Mouse (Mus musculus): ENCODE measurements around the gene Ecm1.
"Not testable (repeated sequence)": the region's sequence is repeated elsewhere in the genome, so short reads cannot be mapped to it uniquely, and the experiment has no call there.

The Ecm1 gene

GRCm38 (mm10) chr3:95726696-95727358, 12.5 kb downstream of the Ecm1 start:
- DNase-seq (ENCODE audit: low read depth) = no peak

GRCm38 (mm10) chr3:95725863-95726262, 13.5 kb downstream of the Ecm1 start:
- no peak for DNase-seq (ENCODE audit: low read depth)

DNA sequence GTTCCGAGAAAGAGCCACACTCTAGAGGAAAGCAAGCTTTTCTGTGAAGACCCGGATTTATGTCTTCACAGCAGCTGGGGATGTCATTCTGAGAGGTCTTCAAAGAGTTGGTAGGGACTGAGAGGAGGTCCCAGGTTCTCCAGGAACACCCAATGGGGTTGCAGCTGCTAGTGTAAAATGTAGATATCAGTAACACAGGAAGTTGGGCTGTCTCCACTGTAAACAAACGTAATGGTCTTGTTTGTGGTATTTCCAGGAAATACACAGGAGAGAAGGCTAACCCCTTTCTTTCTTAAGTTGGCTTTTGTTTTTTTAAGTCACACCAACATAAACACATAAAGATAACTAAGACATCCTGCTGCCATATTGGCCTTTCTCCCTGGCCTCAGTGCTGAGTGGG, 17.0 kb downstream of the Ecm1 start:
- DNase-seq (ENCODE audit: low read depth) = no peak

DNA sequence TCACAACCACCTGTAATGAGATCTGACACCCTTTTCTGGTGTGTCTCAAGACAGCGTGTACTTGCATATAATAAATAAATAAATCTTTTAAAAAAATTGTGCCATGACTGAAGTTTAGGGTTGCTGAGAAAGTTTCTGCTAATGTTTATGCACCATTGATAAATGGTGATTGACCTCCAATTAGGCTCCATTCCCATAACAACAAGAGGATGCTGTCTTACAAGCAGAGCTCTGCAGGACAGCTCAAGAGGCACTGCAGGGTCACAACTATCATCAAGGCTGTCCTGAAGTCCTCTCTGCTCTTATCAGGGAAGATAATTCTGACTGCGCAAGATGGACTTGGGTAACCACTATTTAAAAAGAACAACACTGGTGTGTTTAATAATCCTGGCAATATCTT, 21.2 kb downstream of the Ecm1 start:
- no peak for DNase-seq (ENCODE audit: low read depth)

DNA sequence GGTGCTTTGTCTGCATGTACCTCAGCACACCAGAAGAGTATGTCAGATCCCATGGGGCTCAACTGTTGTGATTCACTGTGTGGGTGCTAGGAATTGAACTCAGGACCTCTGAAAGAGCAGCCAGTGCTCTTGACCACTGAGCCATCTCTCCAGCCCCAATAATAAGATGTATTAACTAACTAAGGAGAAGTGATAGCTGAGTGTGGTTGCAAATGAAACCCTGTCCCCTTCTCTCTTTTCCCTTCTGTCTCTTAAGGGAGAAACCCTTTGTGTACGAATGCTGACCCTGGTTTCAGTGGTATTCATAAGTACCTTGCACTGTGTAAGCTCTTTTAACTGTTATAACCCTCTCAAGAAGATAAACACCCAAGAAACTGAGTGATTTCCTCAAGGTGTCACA, 23.3 kb downstream of the Ecm1 start:
- DNase-seq (ENCODE audit: low read depth) = no peak

DNA sequence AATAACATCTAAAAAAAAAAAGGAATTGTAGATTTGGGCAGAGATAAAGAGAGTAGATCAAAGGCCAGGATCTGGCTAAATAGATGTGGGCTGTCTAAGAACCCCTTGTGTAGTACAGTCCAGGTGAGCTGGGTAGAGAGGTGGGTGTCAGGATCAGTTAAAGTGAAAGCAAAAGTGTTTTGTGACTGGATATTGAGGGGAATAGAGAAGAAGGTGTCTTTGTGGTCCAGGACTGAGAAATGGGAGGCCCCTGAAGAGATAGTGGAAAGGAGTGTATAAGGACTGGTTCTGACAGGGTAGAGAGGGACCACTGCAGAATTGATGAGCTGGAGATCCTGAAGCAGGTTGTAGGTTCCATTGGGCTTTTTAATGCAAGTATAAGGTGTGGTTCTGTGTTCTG, 29.4 kb downstream of the Ecm1 start:
- DNase-seq (ENCODE audit: low read depth) = no peak

- DNase-seq (ENCODE audit: low read depth) = no peak
These were observed 30.3 kb downstream of the Ecm1 start for GRCm38 (mm10) chr3:95709044-95709443.

DNA sequence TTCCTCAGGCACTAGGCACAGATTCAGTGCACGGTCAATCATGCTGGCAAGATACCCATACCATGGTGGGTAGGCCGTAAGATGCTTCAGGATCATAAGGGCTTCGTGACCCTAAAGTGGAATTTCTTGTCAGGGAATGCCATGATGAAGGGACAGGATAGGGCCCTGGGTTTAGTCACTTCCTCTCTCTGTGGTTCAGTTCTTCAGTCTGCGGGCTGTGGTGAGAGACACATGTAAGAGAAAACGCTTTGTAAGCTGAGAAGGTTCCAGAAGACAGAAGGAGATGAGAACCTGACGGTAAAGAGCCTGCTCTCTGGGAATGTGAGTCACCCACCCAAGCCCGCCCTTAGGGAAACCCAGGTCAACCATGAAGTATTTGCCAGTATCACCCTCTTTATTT, 31.9 kb downstream of the Ecm1 start:
- no peak for DNase-seq (ENCODE audit: low read depth)

GRCm38 (mm10) chr3:95706273-95706672, 33.1 kb downstream of the Ecm1 start:
- no peak for DNase-seq (ENCODE audit: low read depth)

DNA sequence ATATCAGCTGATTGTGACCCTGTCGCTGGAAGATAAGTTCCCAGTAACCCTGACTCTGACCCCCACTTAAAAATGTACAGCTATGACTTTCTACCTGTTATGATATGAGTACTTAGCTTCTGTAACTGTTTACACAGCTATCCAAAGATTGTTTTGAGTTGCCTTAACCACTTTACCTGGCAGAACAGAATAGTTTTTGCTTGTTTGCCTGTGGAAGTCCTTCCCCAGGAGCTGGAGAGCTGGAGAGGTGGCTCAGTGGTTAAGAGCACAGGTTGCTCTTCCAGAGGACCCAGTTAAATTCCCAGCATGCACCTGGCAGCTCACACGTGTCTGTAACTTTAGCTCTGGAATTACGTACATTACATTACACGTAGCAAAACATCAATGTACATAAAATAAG, 34.8 kb downstream of the Ecm1 start:
- no peak for DNase-seq (ENCODE audit: low read depth)

DNA sequence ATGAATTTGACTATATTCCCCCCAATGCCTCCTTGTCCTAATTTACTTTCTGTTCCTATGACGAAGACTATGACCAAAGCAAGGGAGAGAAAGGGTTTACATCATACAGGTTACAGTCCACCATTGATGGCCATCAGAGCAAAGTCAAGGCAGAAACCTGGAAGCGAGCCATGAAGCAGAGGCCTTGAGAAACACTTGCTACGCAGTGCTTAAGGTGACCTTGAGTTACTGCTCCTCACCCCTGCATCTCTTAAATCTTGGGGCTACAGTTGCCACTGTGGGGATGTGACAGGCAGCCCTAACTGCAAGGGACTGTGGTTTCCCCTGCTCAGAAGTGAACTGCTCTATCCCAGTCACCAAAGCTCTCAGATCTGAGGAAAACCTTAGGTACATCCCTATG, 36.1 kb downstream of the Ecm1 start:
- DNase-seq (ENCODE audit: low read depth) = no peak

DNA sequence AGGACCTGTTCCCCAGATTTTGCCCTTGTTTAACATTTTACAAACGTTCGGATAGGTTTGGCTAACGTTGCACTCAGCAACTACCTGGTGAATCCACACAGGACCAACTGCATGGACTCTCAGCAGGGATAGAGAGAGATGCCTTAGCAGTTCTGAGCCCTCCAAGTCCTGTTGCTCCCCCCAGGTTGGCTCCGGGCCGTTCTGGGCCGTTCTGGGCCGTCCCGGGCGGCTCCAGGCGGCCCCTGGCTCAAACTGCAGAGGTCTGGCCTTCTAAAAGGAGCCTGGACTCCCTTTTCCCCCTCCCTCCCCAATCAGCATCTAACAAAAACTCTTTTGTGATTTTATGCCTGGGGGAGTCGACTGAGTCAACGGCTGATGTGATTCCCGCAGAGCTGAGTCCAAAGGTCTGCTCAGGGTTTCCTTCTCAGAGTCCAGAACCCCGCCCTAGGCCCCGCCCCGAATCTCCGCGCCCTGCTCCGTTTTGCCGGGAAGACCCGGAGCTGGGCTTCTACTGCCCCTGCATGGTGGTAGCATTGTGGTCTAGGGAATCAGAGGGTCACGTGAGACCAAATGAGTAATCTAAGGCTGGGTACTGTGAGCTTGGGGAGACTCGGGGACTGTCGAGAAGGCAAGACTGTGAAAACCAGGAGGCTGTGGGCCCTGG, 37.4 kb downstream of the Ecm1 start:
- DNase-seq (ENCODE audit: low read depth) = no peak

- DNase-seq (ENCODE audit: low read depth) = no peak
These were observed 38.3 kb downstream of the Ecm1 start for GRCm38 (mm10) chr3:95701085-95701484.

- DNase-seq (ENCODE audit: low read depth) = no peak
These were observed 39.1 kb downstream of the Ecm1 start for GRCm38 (mm10) chr3:95700233-95700681.

DNA sequence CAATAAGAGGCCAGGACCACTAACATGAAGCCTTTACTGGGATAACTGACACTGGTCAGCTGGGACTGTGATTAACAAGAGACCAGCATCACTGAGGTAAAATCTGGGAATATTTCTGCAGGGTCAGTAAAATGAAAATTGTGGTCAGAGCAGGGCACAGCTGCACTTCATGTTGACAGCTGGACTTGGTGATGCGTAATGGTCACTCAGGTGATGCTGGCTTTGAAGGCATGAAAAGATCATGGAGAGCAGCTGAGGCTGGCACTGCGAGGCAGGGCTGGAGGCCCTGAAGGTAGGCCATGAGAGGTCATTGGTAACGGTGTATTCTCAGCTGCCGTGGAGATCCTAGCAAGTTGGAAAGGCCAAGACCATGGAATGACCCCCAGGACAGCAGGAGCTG, 41.1 kb downstream of the Ecm1 start:
- no peak for DNase-seq (ENCODE audit: low read depth)

GRCm38 (mm10) chr3:95696360-95696759, 43.0 kb downstream of the Ecm1 start:
- no peak for DNase-seq (ENCODE audit: low read depth)

- DNase-seq (ENCODE audit: low read depth) = no peak
These were observed 43.6 kb downstream of the Ecm1 start for GRCm38 (mm10) chr3:95695796-95696195.

DNA sequence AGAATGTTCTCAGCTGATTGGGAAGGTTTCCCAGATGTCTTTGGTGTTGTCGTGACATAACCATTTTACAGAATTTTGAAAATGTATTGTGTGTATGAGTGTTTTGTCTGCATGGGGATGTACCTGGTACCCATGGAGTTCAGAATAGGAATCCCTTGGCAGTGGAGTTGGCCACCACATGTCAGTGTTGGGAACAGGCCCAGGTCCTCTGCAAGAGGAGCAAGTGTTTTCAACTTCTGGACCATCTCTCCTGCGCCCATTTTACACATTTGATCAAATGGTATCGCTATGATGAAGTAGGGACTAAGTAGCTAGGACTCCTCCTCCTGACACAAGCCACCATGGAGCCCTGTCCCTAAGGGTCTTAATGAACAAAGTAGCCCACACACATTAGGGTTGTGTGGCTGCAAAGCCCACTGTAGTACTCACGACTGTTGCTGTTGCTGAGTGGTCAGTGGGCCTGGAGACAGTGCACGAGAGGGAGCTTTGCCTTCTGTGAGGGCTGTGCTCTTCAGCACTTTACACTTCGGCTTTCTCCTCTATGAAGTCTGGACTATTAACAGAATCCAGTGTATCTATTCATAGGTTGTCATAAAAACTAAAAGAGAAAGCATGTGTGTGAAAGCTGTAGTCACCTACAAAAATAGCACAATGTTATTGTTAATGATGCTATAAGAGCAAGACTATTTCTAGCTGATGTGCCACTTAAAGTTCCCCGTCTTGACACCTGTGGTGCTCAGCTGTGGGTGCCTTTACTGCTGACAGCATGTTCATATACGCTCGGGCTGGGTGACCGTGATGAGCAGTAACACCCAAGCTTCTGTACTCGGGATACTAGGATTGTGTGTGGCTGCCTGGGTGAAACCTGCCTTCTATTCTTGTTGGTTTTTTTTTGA, 44.3 kb downstream of the Ecm1 start:
- DNase-seq (ENCODE audit: low read depth) = no peak

- DNase-seq (ENCODE audit: low read depth) = no peak
These were observed 45.3 kb downstream of the Ecm1 start for GRCm38 (mm10) chr3:95693821-95694807.

DNA sequence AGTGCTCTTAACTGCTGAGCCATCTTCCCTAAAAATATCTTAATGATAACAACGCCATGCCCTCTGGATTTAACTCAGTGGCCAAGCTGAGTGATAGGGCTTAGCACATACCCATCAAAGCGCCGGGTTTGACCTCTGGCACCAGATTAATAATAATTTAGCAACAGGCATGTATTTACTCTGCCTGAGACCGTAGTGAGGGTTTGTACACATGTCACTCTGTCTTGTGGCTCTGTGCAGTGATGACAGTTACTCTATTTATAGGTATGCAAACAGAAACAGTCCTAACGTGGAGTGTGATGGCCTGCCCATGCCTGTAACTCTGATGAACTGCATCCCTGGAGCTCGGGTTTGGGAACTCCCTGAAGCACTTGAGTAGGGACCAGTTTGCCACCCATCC, 46.7 kb downstream of the Ecm1 start:
- no peak for DNase-seq (ENCODE audit: low read depth)

DNA sequence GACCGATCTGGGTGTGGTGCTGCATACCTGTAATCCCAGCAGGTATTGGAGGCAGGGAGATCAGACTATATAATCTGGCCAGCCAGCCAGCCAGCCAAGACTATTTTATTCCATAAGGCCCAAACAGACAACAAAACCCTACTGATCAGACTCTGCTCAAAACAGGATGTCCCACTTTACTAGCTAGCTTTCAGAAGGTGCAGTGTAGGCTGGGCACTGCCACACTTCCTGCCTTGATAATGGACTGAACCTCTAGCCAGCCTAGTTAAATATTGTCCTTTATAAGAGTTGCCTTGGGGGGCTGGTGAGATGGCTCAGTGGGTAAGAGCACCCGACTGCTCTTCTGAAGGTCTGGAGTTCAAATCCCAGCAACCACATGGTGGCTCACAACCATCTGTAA, 48.8 kb downstream of the Ecm1 start:
- not testable (repeated sequence) for DNase-seq (ENCODE audit: low read depth)

GRCm38 (mm10) chr3:95689940-95690339, 49.4 kb downstream of the Ecm1 start:
- DNase-seq (ENCODE audit: low read depth) = no peak

All from c-Kit-positive CD71-negative TER-119-negative erythroid progenitor cells, embryonic 14.5 days (primary cell).